Mouse (Mus musculus) forelimb bud, embryonic 11.5 days (tissue): ENCODE data around the gene Bloc1s6.

ENCODE experiments used
- DNase-seq: peaks from one replicate; pipeline ENCODE4 v3.0.0-alpha.2; 2012; ENCODE audit warnings: low read depth, low spot score

Bloc1s6 gene

DNA sequence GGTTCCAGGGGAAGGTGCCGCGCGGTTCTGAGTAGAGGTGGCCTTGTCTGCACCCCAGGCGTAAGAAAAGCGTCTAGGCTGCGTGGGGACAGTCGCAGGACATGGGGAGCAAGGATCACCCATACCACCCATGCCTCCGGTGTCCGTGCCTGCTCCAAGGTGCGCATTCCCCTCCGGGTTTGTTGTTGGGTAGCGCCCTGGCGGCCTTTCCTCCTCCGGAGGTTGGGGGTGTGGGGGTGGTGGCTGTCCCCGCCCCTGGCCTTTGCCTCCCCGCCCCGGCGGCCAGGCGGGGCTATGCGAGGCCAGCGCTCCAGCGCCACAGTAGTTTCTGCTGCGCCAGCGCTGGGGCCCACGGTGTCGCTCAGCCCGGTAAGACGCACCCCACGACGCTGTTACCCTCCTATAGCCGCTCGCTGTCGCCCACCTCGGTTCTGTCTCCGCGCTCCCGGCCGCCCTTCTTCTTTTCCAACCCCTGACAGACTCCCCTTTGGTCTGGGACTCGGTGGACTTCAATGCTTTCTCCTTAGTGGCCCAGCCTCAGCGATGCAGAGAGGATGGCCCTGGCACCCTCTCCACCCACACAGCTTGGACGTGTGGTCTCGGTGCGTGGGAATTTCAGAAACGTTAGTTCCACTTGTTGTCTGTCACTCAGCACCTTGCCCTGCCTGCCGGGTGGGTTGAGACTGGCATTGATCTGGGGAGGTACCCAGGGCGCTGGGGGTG is 26.9 kb downstream of the Bloc1s6 start, which contains the start of gene Sqor:
Sqor (plus strand) TSS at position 167 of the 723 bp plus-strand sequence.
- peak; percentile 23 for DNase-seq

DNA sequence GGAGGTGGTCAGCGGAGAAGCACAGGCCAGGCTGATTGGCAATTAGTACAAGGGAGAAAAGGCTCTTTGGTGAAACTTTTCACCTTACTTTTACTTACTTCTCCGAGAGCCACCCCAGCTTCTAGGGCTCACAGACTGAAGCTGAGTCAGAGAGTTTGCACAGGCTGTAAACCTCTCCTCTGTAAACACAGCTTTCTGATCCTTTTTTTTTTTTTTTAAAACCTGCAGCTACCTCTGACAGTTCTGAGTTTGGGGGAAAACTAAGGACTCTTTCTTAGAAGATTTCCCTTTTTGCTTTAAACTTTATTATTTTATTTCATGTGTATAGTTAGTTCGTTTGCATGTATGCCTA is 27.5 kb downstream of the Bloc1s6 start:
- DNase-seq = no peak

DNA sequence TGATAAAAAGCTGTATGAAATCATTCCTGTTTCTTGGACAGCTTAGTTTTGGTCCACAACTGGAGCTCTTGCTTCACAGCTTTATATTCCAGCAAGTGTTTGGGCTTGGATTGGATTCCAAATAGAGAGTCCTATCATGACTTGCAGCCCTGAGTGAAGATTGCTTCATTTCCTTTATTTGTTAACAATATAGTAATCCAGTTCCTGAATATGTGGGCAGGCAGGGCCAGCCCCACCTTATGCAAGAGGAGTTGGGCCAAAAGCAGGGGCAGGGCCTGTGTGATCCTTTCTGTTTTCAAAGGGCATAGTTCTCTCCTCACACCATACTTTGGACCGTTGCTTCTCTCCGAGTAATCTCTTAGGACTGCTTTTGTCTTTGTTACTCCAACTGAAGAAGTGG is 32.7 kb downstream of the Bloc1s6 start:
- DNase-seq = no peak

DNA sequence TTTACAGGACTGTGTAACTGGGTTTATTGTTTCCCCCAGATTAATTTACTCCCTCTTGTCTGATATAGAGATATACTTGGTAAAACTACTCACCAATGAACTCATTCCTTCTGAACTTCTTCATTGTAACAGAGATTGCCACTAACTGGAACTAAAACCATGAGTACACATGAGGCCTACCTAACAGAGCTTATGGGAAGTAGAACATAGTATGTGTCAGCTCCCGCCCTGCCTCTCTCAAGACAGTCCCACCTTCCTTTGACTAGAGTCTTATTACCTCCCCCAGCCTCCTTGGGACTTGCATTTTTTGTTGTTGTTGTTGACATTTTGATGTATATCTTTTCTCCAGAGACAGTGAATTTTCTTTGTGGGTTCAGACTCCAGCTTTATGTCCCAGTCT is 34.6 kb downstream of the Bloc1s6 start:
- no peak for DNase-seq

DNA sequence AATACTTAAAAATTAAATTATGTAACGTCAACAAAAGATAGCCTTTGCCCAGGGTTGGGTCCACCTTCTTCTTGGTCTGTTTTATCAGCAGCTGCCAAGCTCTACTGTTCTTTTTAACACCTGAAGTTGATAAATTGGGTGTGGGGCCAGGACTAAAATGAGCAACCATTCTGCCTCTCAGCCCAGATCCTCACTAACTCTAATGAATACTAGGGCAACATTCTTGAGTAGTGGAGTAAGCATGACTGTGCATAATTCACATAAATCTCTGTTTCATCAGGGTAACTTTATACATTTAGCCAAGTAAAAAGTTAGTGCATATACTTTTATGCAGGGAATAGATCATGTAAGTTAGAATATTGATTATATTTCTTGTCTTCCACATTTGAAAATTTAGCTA is 37.2 kb downstream of the Bloc1s6 start:
- no peak for DNase-seq

DNA sequence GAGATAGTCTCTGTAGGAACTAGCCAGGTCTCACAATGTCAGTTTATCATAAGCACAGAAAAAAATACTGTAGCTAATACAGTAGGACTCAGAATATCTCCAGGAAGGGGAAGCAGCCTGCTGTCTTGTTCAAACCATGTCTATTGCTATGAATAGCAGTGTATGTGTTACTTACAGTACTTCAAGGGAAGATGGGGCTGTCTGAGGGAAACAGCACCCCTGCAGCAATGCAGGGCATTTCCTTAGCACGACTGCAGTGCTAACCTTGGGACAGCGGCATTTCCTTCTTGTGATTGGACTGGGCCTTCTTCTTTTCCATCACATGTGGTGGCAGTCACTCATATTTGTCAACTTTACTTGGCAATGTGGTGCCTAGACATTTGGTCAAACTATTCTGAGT is 38.5 kb downstream of the Bloc1s6 start:
- no peak for DNase-seq

DNA sequence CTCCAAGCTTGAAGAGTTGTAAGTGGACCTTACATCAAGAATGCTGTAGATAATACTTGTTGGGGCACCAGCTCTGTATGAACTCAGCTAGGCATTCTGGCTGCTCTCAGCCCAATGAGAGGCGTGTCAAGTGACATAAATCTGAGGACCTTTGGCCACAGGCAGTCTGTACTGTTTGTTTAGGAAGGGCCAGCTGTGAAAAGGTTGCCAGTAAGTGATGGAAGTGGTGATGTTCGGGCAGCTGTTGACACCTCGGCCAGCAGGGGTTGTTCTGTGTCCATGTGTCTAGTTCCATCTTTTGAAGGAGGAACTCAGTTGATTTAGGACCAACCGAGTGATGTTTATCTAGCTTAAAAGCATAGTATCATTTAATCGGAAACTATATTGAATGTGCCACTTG is 41.7 kb downstream of the Bloc1s6 start:
- DNase-seq = no peak

DNA sequence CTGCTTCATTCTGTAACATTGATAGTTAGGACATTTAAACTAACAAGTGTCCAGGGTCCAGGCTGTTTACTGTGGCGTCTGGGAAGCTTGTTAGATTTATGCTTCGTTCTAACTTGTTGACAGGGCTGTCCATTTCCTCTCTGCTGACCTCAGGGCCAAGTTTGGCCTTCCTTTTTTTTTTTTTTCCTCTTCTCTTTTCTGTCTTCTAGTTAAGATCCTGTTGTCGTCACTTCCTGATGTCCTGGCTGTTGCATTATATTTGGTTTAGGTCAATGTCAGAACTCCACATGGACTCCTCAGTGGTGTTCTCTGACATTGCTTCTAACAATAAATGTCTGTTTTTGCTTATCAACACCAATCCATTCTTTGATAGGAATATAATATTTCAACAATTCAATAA is 42.1 kb downstream of the Bloc1s6 start:
- DNase-seq = no peak

DNA sequence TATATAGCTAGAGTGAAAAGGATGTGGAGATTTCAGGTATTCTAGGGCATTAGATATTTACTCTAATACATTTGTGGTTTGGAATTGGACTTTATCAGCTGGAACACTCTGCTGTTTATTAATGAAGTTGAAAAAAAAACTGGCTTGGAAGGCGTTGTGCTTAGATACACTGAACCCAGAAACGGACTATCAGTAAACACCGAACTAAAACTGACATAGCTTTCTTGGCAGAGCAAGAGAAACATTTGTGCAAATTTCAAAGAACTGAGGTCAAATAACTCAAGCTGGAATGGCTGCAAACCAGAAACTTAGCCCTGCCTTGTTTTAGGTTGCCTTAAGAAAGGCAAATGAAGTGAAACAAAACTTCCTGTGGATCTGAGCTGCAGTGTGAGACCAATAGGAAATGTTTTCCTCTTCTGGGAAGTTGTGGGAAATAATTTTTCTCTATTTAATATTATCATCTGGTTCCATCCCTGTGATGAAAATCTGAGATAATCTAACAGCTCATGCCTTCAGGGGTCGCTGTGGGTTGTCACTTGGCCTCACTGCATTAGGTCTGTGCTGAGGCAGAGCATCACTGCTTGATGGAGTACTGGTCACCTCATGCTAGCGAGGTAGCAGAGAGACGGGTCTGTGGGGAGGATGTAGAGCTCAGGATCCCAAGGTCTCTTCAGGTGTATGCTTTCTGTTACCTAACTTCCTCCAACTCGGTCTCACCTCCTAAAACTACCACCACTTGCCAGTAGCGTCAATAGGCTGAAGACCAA is 43.5 kb downstream of the Bloc1s6 start:
- no peak for DNase-seq

DNA sequence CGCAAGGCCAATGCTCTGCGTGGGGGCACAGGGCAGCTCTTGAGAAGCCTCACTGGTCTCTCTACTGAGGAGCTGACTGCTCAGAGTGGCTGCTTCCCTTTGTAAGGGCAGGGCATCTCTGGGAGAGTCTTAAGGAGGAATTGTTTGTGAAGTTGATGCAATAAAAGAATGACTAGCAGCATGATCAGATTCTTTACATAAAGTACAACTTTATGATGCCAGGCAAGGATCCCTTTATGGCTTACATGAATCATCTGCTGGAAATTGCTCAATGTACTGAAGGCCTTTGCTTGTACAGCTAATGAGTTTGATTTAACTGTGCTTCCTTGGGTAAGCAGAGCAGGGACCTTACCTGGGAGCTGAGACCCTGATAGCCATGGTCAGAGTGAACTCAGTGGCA is 45.4 kb downstream of the Bloc1s6 start:
- no peak for DNase-seq

DNA sequence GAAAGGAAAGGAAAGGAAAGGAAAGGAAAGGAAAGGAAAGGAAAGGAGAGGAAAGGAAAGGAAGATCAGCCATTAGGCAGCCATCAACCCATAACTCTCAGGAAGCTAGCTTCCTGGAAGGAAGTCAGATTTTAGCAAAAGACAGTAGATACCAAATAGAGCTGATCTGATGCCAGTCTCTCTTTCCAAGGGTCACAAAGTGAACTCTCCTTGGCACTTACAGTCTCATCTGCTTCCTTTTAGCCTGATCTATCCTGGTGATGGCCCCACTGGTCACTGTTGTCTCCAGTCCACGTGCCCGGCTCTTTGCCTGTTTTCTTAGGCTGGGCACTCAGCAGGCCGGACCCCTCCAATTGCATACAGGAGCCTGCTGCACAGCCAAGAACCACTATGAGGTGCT is 46.4 kb downstream of the Bloc1s6 start:
- no peak for DNase-seq

DNA sequence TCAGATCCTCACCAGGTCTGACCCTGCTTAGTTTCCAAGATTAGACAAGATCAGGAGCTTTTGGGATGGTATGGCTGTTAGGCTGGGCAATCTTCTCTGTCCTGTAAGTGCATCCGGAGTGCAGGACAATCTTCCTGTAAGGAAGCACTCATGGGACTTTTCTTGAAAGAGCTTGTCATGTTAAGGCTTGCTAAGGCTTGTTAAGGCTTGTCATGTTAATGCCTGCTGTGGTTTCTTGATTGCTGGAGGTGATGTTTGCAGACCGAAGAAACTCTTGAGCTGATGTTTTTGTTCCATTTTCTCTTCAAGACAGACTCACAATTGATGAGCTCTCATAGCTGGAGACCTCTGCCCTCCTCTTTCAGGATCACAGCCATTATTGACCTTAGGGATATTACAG is 47.9 kb downstream of the Bloc1s6 start:
- no peak for DNase-seq

DNA sequence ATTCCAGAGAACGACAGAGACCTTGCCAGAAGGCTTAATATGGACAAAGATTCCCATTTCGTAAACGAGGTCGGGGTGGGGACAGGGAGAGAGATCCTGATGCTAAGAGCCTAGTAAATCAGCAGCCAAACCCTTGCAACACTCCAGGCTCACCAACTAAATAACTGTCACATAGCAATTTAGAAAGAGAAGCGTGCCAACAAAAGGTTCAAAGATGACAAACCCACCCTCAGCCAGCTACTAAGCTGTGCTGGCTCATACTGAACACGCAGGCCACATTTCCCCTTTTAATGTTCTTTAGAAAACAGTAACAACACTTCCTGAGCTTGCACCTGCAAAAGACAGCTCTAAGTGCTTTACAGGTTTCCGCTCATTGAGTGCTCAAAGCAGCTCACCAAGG is 51.0 kb downstream of the Bloc1s6 start:
- no peak for DNase-seq

DNA sequence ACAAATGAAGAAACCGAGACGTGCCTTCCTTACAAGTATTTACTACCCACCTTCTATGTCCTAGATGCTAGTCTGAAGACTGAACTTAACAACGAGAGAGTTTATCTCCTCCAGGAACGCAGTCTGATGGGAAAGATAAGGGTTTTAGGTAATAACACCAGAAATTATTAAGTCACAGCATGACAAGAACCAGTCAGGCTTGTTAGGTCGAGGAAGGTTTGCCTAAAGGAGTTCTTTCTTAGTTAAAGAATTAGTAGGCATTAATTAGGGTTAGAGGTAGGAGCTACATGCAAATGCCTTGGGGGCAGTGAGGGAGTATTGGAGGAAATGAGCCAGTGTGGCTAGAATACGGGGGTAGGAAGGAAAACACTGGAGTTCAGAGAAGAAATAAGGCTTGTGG is 51.4 kb downstream of the Bloc1s6 start:
- DNase-seq = no peak
